Mouse (Mus musculus) forebrain, embryonic 16.5 days (tissue): ENCODE results near the gene Nrgn. TPM values are rescaled to one million over a fixed set of nuclear protein-coding genes. Genes with fewer than 3 reads are reported as not detected.

Experiments used
- ATAC-seq: fragments of 200-750 bp; cut with Nextera tagmentation; 2 replicates; pipeline ENCODE4 v1.8.0; 2017; ENCODE audit warnings: mild to moderate bottlenecking, moderate library complexity
- H3K27ac ChIP-seq: fragments of 300-500 bp; sonication (generic); 2 replicates; pipeline ENCODE4 v1.5.1; 2014; ENCODE audit warnings: low read length, control low read depth
- H3K27me3 ChIP-seq: fragments of 300-500 bp; sonication (generic); replicated peaks from 2 replicates; pipeline ENCODE4 v1.6.1; 2014; ENCODE audit warnings: low read length; ENCODE audit not compliant: control insufficient read depth, insufficient read depth
- H3K36me3 ChIP-seq: fragments of 300-500 bp; sonication (generic); 2 replicates; pipeline ENCODE4 v1.6.1; 2014; ENCODE audit not compliant: control insufficient read depth, insufficient read depth
- H3K4me1 ChIP-seq: fragments of 300-500 bp; sonication (generic); replicated peaks from 2 replicates; pipeline ENCODE4 v1.6.1; 2014; ENCODE audit warnings: low read length; ENCODE audit not compliant: control insufficient read depth, insufficient read depth
- H3K4me2 ChIP-seq: fragments of 300-500 bp; sonication (generic); 2 replicates; pipeline ENCODE4 v1.6.1; 2014; ENCODE audit warnings: mild to moderate bottlenecking, low read length, control low read depth
- H3K4me3 ChIP-seq: fragments of 300-500 bp; sonication (generic); replicated peaks from 2 replicates; pipeline ENCODE4 v1.5.1; 2014; ENCODE audit warnings: mild to moderate bottlenecking, low read length, control low read depth
- H3K9ac ChIP-seq: fragments of 300-500 bp; sonication (generic); replicated peaks from 2 replicates; pipeline ENCODE4 v1.6.1; 2014; ENCODE audit warnings: low read depth, low read length, control low read depth
- H3K9me3 ChIP-seq: fragments of 300-500 bp; sonication (generic); 2 replicates; pipeline ENCODE4 v1.6.1; 2016; ENCODE audit warnings: low read length; ENCODE audit not compliant: control insufficient read depth
- WGBS: fragments of 180-500 bp; shearing (Covaris S2); extraction: QIAGEN DNeasy Blood & Tissue Kit; methylation state at CpG from one replicate; pipeline ENCODE4 v1.1.7; 2014; 5-methylcytosine and 5-hydroxymethylcytosine counted together
- polyA plus RNA-seq: library from polyadenylated mRNA; unstranded; fragments of >200 nt; fragmentation: Nextera tagmentation; extraction: Ambion mirVana; gene quantifications from 2 replicates; pipeline ENCODE4 v1.2.1, GENCODE M21; 2015

Nrgn gene
- polyA plus RNA-seq, 1 experiment from 2014 or later: 25.9 TPM

GRCm38 (mm10) chr9:37530888-37531705 lies 21.6 kb downstream of the Nrgn start:
- Histone ChIP-seq H3K9me3 (no peaks in the 10 kb centered on the region), H3K27me3 (peaks cover 45% of the 10 kb centered on the region), H3K27ac (no peak overlapping the region), H3K36me3 (no peaks in the 10 kb centered on the region), H3K4me2 (peak overlapping the region; percentile 57), H3K9ac (peak overlapping the region; percentile 42), H3K4me3 (peak overlapping the region; percentile 33), H3K4me1 (peaks cover 17% of the 10 kb centered on the region)
- ATAC-seq: peak; percentile 83
- WGBS: 3% methylated on average over 31 of the region's 31 CpGs

- peak overlapping the region; percentile 33 for H3K4me3 ChIP-seq
- H3K36me3 ChIP-seq: no peaks in the 10 kb centered on the region
- peak overlapping the region; percentile 38 for H3K9ac ChIP-seq
- peaks cover 17% of the 10 kb centered on the region for H3K4me1 ChIP-seq
- WGBS: 3% methylated on average over 32 of the region's 32 CpGs
- H3K27me3 ChIP-seq: peaks cover 46% of the 10 kb centered on the region
- peak; percentile 52 for ATAC-seq
- H3K9me3 ChIP-seq: no peaks in the 10 kb centered on the region
- peak overlapping the region; percentile 57 for H3K4me2 ChIP-seq
- H3K27ac ChIP-seq: no peak overlapping the region
Measured at GRCm38 (mm10) chr9:37530031-37530887, 22.4 kb downstream of the Nrgn start.

DNA sequence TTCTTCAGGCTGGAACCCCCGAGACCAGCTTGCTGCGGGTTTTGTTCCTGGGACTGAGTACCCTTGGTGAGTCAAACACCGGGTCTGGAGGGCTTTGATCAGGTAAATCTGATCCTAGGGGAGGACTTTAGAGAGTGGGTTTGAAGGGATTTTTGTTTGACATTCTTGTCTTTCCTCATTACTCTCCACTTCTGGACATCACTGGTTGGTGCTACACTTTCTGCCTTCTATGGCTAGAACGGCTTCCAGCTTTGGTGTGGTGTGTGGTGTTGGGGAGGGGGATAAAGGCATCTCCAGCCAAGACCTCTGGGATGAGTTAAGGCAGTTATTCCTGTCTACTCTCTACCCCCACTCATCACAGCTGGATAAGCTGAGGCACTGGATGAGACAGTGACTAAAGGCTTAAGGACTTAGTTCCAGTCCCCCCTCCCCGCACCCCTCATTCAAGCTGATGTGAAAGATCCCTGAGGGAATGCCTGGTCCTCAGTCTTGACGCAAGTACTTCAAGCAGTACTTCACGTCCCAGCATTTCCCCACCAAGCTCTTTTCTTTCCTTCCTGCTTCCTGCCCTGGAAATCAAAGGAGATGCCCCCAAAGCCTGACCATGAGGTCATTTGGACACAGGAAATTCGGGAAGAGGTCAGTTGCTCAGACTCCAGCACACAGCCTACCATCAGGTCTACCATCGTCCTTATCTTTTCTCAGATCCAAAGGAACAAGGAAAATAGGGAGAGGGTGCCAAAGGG lies 24.3 kb downstream of the Nrgn start:
- Histone ChIP-seq H3K4me3 (no peak overlapping the region), H3K36me3 (peaks cover 2% of the 10 kb centered on the region; the same call in 1 of the 2 replicates), H3K27ac (no peak overlapping the region), H3K4me1 (peaks cover 17% of the 10 kb centered on the region), H3K27me3 (peaks cover 46% of the 10 kb centered on the region), H3K9me3 (no peaks in the 10 kb centered on the region), H3K9ac (no peak overlapping the region), H3K4me2 (no peak overlapping the region)
- no peak for ATAC-seq
- WGBS: 31% methylated on average over 9 of the region's 9 CpGs

GRCm38 (mm10) chr9:37527396-37528224 lies 25.1 kb downstream of the Nrgn start, which contains the start of gene Esam:
Gene Esam (plus strand): TSS chr9:37528078.
- no peak for ATAC-seq
- Histone ChIP-seq H3K4me2 (peak within 1 kb of the TSS; percentile 1; the same call in 1 of the 2 replicates), H3K27me3 (peaks cover 46% of the 10 kb centered on the region), H3K36me3 (peaks cover 2% of the 10 kb centered on the region; the same call in 1 of the 2 replicates), H3K4me3 (no peak within 1 kb of the TSS), H3K9me3 (no peaks in the 10 kb centered on the region), H3K4me1 (peaks cover 17% of the 10 kb centered on the region), H3K9ac (no peak within 1 kb of the TSS), H3K27ac (no peak within 1 kb of the TSS)
- 11% methylated on average over 41 of the region's 41 CpGs for WGBS

- peaks cover 2% of the 10 kb centered on the region for H3K36me3 ChIP-seq
- ATAC-seq: no peak
- H3K27ac ChIP-seq: no peak overlapping the region
- H3K9ac ChIP-seq: no peak overlapping the region
- H3K4me2 ChIP-seq: no peak overlapping the region
- H3K4me1 ChIP-seq: peaks cover 17% of the 10 kb centered on the region
- no peak overlapping the region for H3K4me3 ChIP-seq
- WGBS: 35% methylated on average over 21 of the region's 21 CpGs
- H3K9me3 ChIP-seq: no peaks in the 10 kb centered on the region
- peaks cover 46% of the 10 kb centered on the region for H3K27me3 ChIP-seq
Measured at GRCm38 (mm10) chr9:37526443-37527395, 26.0 kb downstream of the Nrgn start.

DNA sequence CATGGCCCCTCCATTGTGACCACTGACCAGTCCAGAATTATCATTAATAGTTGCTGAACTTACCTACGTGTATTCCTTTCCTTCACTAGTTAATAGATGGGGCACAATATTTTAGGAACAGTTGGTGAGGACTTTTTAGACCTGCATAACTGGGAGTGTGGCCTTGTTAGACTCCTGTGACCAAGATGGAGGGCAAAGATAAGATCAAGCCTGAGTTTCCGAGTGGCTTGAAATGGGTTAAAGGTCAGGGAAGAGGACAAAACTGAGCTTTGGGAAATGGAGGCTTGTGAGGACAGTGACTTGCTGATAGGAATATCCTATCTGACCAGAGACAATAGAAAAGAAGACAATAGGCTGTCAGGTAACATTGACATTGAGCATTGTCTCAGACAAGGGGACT lies 27.2 kb downstream of the Nrgn start:
- no peak for ATAC-seq

GRCm38 (mm10) chr9:37519995-37520394 lies 32.7 kb downstream of the Nrgn start:
- no peaks in the 10 kb centered on the region for H3K4me1 ChIP-seq
- no peak overlapping the region for H3K9ac ChIP-seq
- 80% methylated on average over 2 of the region's 2 CpGs for WGBS
- no peaks in the 10 kb centered on the region for H3K9me3 ChIP-seq
- H3K27ac ChIP-seq: no peak overlapping the region
- H3K27me3 ChIP-seq: no peaks in the 10 kb centered on the region
- H3K36me3 ChIP-seq: peaks cover 10% of the 10 kb centered on the region
- H3K4me3 ChIP-seq: no peak overlapping the region
- no peak for ATAC-seq
- no peak overlapping the region for H3K4me2 ChIP-seq

More for the DNA sequence above, 27.2 kb downstream of the Nrgn start:
- no peaks in the 10 kb centered on the region for H3K9me3 ChIP-seq
- 94% methylated on average over 2 of the region's 2 CpGs for WGBS
- no peak overlapping the region for H3K9ac ChIP-seq
- H3K4me3 ChIP-seq: no peak overlapping the region
- H3K36me3 ChIP-seq: peaks cover 9% of the 10 kb centered on the region
- H3K4me1 ChIP-seq: peaks cover 7% of the 10 kb centered on the region
- no peak overlapping the region for H3K27ac ChIP-seq
- no peak overlapping the region for H3K4me2 ChIP-seq
- peaks cover 40% of the 10 kb centered on the region for H3K27me3 ChIP-seq

DNA sequence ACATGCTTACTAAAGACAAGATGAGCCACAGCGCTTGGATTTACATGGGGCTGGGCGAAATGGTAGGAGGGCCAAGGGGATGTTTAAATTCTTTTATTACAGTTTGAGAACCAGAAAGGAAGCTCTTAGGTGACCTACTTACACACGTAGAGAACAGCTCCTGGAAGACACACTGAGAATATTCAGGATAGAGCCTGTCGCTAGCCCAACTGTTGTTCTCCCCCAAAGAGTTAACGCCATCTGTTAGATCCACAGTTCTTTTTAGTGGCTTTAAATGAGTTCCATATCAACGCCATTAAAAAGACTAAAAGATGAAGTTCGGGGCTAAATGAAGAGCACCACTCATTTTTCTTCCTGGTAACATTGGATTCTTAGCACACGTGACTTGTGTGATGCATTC lies 33.7 kb downstream of the Nrgn start:
- peaks cover 8% of the 10 kb centered on the region for H3K36me3 ChIP-seq
- H3K9ac ChIP-seq: no peak overlapping the region
- 78% methylated on average over 8 of the region's 8 CpGs for WGBS
- no peak overlapping the region for H3K27ac ChIP-seq
- H3K9me3 ChIP-seq: no peaks in the 10 kb centered on the region
- no peaks in the 10 kb centered on the region for H3K27me3 ChIP-seq
- no peak for ATAC-seq
- no peaks in the 10 kb centered on the region for H3K4me1 ChIP-seq
- H3K4me2 ChIP-seq: no peak overlapping the region
- H3K4me3 ChIP-seq: no peak overlapping the region
